Mouse (Mus musculus) monocyte, adult 59 days (primary cell): ENCODE data around the gene Cygb. TPM values are rescaled to one million over a fixed set of nuclear protein-coding genes. Genes with fewer than 3 reads are reported as not detected.

Experiments used
- total RNA-seq, 2 experiments: library from RNA; stranded (reverse); gene quantifications; one replicate each; pipeline ENCODE4 v1.2.4; 2023

Cygb gene
- total RNA-seq = under 1 TPM in 1 of 2 experiments, not detected in 1; 0.43 TPM

DNA sequence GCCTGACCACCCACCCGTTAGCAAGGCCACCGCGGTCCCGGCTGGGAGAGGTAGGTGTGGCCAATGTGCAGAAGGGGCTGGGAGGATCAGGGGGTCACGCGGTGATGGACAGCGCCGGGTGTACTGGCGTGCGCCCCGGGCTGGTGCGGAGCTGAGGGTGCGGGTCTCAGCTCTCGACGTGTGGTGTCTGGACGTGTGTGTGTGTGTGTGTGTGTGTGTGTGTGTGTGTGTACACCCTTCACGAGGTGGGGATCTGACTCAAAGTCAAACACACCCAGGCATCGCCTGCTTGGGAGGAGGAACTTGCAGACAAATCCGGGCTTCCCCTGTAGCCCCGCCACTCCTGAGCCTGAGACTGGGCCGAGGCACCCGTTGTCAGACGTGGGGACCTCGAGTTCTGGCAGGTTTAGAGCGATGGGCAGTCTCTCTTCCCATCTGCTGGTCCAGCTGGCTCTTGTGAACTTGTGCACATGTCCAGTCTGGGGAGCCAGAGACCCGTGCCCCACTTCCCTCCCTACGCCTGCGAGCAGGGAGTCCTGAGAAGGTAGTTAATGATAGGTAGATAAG is at the start of gene Cygb:
Cygb (minus strand) TSS at position 59 of the 567 bp plus-strand sequence.

DNA sequence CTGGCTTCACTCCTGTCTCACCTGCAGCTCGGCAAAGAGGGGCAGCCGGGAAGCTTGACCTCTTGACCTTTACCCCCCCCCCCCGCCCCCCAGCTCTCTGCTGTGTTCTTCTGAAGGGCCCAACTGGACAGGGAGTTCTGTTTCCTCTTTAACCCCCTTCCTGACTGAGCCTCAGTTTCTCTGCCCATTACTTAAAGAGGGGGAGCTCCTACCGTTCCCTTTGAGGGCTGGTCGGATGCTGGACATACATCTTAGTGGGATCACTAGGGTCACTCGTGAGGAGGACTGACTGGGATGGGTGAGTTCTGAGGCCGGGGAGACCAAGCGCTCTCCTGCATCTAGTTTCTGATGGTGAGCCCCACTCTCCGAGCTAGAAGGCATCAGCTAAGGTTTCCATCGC is 879 bp downstream of the Cygb start, which contains the start of gene Prcd:
Prcd (plus strand) TSS at position 301 of the 400 bp plus-strand sequence.

DNA sequence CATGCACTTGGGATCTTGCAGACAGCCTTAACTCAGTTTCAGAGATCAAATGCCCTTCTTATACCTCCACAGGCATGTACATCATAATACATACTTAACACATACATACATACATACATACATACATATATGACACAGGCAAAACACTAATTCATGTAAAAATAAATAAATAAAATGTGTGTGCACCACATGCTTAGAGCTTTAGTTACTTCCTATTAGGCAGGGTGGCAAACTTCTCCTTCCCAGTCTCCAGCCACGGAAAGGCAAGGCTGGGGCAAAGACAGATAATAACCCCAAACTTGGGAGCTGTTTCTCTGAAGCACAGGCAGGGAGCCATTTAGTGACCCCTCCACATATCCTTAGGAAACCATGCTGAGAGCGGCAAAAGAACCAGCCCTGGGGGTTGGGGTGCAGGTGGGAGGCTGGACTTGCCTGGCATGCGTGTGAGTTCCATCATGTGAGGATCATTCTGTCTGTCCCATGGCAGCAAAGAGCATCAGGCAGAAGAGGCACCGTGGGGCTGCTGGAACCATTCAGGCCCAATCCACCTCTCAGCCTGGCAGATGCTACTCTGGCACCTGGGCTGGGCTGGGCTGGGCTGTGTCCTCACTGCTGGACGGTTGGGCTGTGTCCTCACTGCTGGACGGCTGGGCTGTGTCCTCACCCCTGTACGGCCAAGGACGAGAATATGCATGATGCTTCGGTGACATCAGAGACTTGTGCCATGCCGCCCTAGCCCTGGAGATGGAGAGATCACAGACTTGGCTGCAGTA is 27.6 kb downstream of the Cygb start, which contains the start of gene Rhbdf2:
Rhbdf2 (minus strand) TSS at position 721 of the 773 bp plus-strand sequence.

Other genes starting within 250 kb of the Cygb start
- gene Rnf157, start 241.3 kb downstream of the Cygb start, total RNA-seq = 1 to 10 TPM; 3.2 to 3.4 TPM
- gene Ubald2, start 220.2 kb downstream of the Cygb start, total RNA-seq = 100 to 1,000 TPM in 1 of 2 experiments, 10 to 100 TPM in 1; 87.8 to 110 TPM
- gene Qrich2, start 188.1 kb downstream of the Cygb start, total RNA-seq = under 1 TPM in 1 of 2 experiments, not detected in 1; 0.42 TPM
- gene Prpsap1, start 160.1 kb downstream of the Cygb start, total RNA-seq = 10 to 100 TPM; 51.4 to 61.2 TPM
- under 1 TPM in 1 of 2 experiments, not detected in 1; 0.10 TPM for gene Sphk1, start 123.4 kb downstream of the Cygb start, total RNA-seq
- 10 to 100 TPM; 14.1 to 21.7 TPM for gene Ube2o, start 72.9 kb downstream of the Cygb start, total RNA-seq
- not detected for gene Aanat, start 67.9 kb downstream of the Cygb start, total RNA-seq
- gene Rhbdf2, start 27.3 kb downstream of the Cygb start, total RNA-seq = 10 to 100 TPM; 96.1 to 97.1 TPM
- gene Prcd, start 779 bp downstream of the Cygb start, total RNA-seq = not detected
- not detected for gene St6galnac1, start 121.2 kb upstream of the Cygb start, total RNA-seq
- 1 to 10 TPM; 2.8 to 4.0 TPM for gene Mxra7, start 173.7 kb upstream of the Cygb start, total RNA-seq
- 10 to 100 TPM; 18.6 to 24.5 TPM for gene Mettl23, start 189.0 kb upstream of the Cygb start, total RNA-seq
- gene Jmjd6, start 189.1 kb upstream of the Cygb start, total RNA-seq = 10 to 100 TPM; 61.0 to 64.1 TPM
- 10 to 100 TPM; 24.3 to 26.4 TPM for gene Mfsd11, start 198.1 kb upstream of the Cygb start, total RNA-seq
- 100 to 1,000 TPM; 292 to 293 TPM for gene Srsf2, start 198.8 kb upstream of the Cygb start, total RNA-seq